Mouse (Mus musculus) midbrain, postnatal 0 days (tissue): ENCODE measurements around the gene Aox3. TPM values are rescaled to one million over a fixed set of nuclear protein-coding genes. Genes with fewer than 3 reads are reported as not detected.

Experiments used
- ATAC-seq: fragments of 200-750 bp; cut with Nextera tagmentation; 2 replicates; pipeline ENCODE4 v1.8.0; 2017; ENCODE audit warnings: moderate number of reproducible peaks, mild to moderate bottlenecking, moderate TSS enrichment, moderate library complexity; ENCODE audit not compliant: low FRiP score
- DNase-seq: peaks from one replicate; pipeline ENCODE4 v3.0.0-alpha.2; 2015; ENCODE audit warnings: low spot score
- H3K27ac ChIP-seq: fragments of 300-500 bp; sonication (generic); 2 replicates; pipeline ENCODE4 v1.5.1; 2014; ENCODE audit warnings: low read depth, mild to moderate bottlenecking, low read length, mixed read lengths
- H3K27me3 ChIP-seq: fragments of 300-500 bp; sonication (generic); 2 replicates; pipeline ENCODE4 v1.6.1; 2014; ENCODE audit warnings: low read length, control low read depth, mixed read lengths; ENCODE audit not compliant: insufficient read depth
- H3K36me3 ChIP-seq: fragments of 300-500 bp; sonication (generic); 2 replicates; pipeline ENCODE4 v1.6.1; 2014; ENCODE audit warnings: low read length, control low read depth, mixed read lengths; ENCODE audit not compliant: insufficient read depth
- H3K4me1 ChIP-seq: fragments of 300-500 bp; sonication (generic); 2 replicates; pipeline ENCODE4 v1.6.1; 2014; ENCODE audit warnings: mild to moderate bottlenecking, control low read depth, antibody characterized with exemption, low read length, mixed read lengths; ENCODE audit not compliant: insufficient read depth
- H3K4me2 ChIP-seq: fragments of 300-500 bp; sonication (generic); 2 replicates; pipeline ENCODE4 v1.6.1; 2014; ENCODE audit warnings: low read depth, mild to moderate bottlenecking, low read length, mixed read lengths; ENCODE audit not compliant: poor library complexity, severe bottlenecking
- H3K4me3 ChIP-seq: fragments of 300-500 bp; sonication (generic); 2 replicates; pipeline ENCODE4 v1.5.1; 2014; ENCODE audit warnings: low read depth, mild to moderate bottlenecking, low read length, moderate library complexity
- H3K9ac ChIP-seq: fragments of 300-500 bp; sonication (generic); replicated peaks from 2 replicates; pipeline ENCODE4 v1.6.1; 2014; ENCODE audit warnings: mild to moderate bottlenecking, low read length, moderate library complexity, mixed read lengths; ENCODE audit not compliant: poor library complexity, severe bottlenecking
- H3K9me3 ChIP-seq: fragments of 300-500 bp; sonication (generic); 2 replicates; pipeline ENCODE4 v1.6.1; 2016; ENCODE audit warnings: low read length, control low read depth
- CTCF ChIP-seq: IDR thresholded peaks from 2 replicates; pipeline ENCODE4 v1.5.1; 2016; ENCODE audit warnings: antibody characterized with exemption, mild to moderate bottlenecking
- WGBS: fragments of 180-500 bp; shearing (Covaris S2); extraction: QIAGEN DNeasy Blood & Tissue Kit; methylation state at CpG from one replicate; pipeline ENCODE4 v1.1.7; 2014; 5-methylcytosine and 5-hydroxymethylcytosine counted together
- polyA plus RNA-seq: library from polyadenylated mRNA; unstranded; fragments of >200 nt; fragmentation: Nextera tagmentation; extraction: Ambion mirVana; gene quantifications from 2 replicates; pipeline ENCODE4 v1.2.1, GENCODE M21; 2015
- total RNA-seq: library from RNA; depleted of rRNA; stranded (reverse); fragments of >200 nt; gene quantifications from 2 replicates; pipeline ENCODE4 v1.2.3, GENCODE M21; 2014

Gene Aox3
- total and polyA plus RNA-seq, 2 experiments from 2014 or later, result 0.12 TPM; not detected in 1

DNA sequence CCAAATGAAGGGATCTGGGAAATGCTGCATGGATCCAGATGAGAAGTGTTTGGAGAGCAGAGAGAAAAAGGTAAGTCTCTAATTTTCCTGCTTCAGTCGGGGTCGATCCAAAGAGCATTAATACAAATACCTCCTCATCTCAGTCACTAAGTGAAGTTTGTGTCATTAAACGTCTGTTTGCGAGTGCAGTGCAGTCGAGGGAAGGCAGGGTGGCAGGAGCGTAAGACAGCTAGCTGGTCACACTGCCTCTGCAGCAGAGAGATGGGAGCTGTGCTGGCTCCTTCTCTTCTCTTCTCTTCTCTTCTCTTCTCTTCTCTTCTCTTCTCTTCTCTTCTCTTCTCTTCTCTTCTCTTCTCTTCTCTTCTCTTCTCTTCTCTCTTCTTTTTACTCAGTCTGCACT lies 115.2 kb downstream of the Aox3 start:
- no peak for ATAC-seq
- Histone ChIP-seq H3K4me1 (no peaks in the 10 kb centered on the region), H3K27me3 (no peaks in the 10 kb centered on the region), H3K9ac (no peak overlapping the region), H3K4me2 (no peak overlapping the region), H3K9me3 (no peaks in the 10 kb centered on the region), H3K27ac (no peak overlapping the region), H3K36me3 (no peaks in the 10 kb centered on the region), H3K4me3 (no peak overlapping the region)
- DNase-seq, result no peak
- TF ChIP-seq CTCF, result no peak
- 81% methylated on average over 6 of the region's 6 CpGs for WGBS

DNA sequence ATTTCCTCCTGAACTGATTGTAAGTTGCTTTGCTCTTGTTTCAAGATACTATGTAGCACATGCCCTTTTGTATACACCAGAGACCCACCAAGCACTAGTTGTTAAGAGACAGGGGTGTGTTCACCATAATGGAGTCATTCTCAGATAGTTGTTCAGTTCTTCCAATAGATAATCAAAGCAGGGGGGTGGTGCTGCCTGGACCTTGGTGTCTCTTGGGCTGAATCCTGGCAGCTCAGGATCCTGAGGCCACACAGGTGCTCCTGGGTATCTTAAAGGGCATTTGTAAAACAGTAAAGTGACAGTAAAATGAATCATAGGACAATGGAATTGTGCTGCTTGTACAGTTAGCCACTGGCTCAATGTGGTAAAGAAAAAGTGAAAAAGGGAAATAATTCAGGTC lies 116.0 kb downstream of the Aox3 start:
- Histone ChIP-seq H3K9me3 (no peaks in the 10 kb centered on the region), H3K36me3 (no peaks in the 10 kb centered on the region), H3K27ac (no peak overlapping the region), H3K9ac (no peak overlapping the region), H3K27me3 (no peaks in the 10 kb centered on the region), H3K4me3 (no peak overlapping the region), H3K4me2 (no peak overlapping the region), H3K4me1 (no peaks in the 10 kb centered on the region)
- no peak for TF ChIP-seq CTCF
- ATAC-seq, result no peak
- DNase-seq, result no peak

DNA sequence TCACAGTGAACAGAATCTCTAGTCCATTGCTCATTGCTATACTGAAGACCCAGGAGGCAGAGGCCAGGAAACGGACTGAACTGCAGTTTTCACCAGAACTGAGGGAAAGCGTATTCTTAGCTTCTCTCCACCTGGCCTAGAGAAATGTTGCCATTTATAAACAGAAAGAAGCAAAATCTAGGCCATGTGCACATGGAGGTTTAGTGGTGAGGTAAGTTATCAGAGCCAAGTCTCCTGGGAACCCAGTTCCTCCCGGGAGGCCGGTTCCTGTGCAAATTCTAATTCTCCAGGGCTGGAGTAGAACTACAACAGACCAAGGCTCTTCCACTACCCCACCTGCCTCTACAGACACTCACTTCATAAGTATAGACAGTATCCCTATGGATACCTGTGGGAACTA lies 116.8 kb downstream of the Aox3 start:
- Histone ChIP-seq H3K27me3 (no peaks in the 10 kb centered on the region), H3K4me2 (no peak overlapping the region), H3K36me3 (no peaks in the 10 kb centered on the region), H3K9ac (no peak overlapping the region), H3K4me1 (no peaks in the 10 kb centered on the region), H3K4me3 (no peak overlapping the region), H3K9me3 (no peaks in the 10 kb centered on the region), H3K27ac (no peak overlapping the region)
- ATAC-seq, result no peak
- DNase-seq, result no peak
- WGBS, result 89% methylated on average over 4 of the region's 4 CpGs
- no peak for TF ChIP-seq CTCF

DNA sequence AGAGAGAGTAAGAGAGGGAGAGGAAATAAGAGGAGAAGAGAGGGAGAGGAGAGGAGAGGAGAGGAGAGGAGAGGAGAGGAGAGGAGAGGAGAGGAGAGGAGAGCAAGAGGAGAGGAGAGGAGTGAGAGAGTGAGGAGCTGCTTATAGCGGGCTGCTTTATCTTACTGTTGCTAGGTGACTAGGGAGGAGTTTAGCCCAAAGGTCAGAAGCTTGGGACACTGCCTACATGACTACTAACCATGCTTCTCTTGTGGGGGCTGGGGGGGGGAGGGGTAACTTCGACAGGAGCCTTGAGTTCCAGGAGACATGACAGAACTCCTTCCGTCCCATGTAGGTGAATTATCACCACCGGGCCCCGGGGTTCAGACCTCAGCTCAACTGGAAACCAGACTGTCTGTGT lies 117.6 kb downstream of the Aox3 start:
- H3K9ac ChIP-seq, result no peak overlapping the region
- H3K36me3 ChIP-seq, result no peaks in the 10 kb centered on the region
- H3K4me1 ChIP-seq, result no peaks in the 10 kb centered on the region
- H3K4me2 ChIP-seq, result no peak overlapping the region
- 61% methylated on average over 5 of the region's 5 CpGs for WGBS
- H3K27me3 ChIP-seq, result no peaks in the 10 kb centered on the region
- TF ChIP-seq CTCF, result no peak
- DNase-seq (no peak), ATAC-seq (no peak)
- no peaks in the 10 kb centered on the region for H3K9me3 ChIP-seq
- no peak overlapping the region for H3K4me3 ChIP-seq
- no peak overlapping the region for H3K27ac ChIP-seq

DNA sequence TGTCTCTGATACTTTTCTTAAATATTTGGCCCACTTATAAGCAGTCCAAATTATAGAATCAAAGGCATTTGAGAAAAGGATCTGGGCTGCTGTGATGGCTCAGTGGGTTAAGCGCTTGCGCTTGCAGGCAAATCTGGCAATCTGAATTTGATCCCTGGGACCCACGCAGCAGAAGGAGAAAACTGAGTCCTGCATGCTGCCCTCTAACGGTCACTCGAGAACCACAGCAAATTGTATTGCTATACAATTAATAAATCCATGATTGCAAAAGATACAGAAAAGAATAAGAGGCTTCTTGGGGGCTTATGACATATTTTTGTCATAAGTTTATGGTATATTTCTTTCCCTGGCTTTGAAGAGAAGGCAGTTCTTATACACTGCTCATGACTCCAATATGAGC lies 122.5 kb downstream of the Aox3 start:
- ATAC-seq (no peak), DNase-seq (no peak)
- Histone ChIP-seq H3K36me3 (no peaks in the 10 kb centered on the region), H3K4me2 (no peak overlapping the region), H3K9me3 (no peaks in the 10 kb centered on the region), H3K9ac (no peak overlapping the region), H3K4me3 (no peak overlapping the region), H3K4me1 (no peaks in the 10 kb centered on the region), H3K27me3 (no peaks in the 10 kb centered on the region), H3K27ac (no peak overlapping the region)
- 48% methylated on average over 5 of the region's 5 CpGs for WGBS
- TF ChIP-seq CTCF, result peak; percentile 47

DNA sequence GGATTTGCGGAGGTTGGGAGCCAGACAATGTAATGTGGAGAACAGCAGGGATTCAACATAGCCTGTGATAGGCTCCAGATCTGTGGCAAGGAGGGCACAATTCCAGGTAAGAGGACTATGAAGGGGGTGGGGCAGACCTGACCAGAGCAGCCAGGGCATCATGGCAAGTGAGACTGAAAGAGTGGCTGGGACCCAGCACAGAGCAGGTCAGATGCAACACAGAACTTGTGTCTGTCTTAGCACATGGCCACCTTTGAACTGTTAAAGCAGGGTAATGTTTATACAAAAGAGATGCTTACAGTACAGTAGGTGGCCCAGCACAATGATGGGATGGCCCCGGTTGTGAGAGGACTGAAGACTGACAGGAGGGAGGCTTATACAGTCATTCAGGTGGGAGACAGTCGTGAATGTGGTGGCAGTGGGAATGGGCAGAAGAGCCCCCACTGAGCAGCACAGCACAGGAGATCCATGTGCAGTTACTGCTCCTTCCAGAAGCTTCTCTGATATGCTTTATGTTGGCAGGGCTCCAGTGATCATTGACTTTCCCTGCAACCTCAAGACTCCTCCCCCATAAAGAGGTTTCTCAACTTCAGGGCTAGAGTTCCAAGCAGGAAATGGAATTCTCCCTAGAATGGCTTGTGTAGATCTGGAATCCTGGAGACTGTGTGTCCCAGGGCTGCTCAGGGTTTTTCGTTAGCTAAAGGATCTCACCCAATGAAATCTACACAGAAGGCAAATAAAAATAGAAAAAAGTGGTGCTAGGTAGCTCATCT lies 124.8 kb downstream of the Aox3 start:
- no peak overlapping the region for H3K4me3 ChIP-seq
- no peaks in the 10 kb centered on the region for H3K36me3 ChIP-seq
- no peaks in the 10 kb centered on the region for H3K9me3 ChIP-seq
- DNase-seq (no peak), ATAC-seq (0 out of 2 replicates have a peak, but pooled peaks have one; percentile 7)
- no peak overlapping the region for H3K4me2 ChIP-seq
- no peaks in the 10 kb centered on the region for H3K4me1 ChIP-seq
- H3K27me3 ChIP-seq, result no peaks in the 10 kb centered on the region
- 78% methylated on average over 4 of the region's 4 CpGs for WGBS
- H3K9ac ChIP-seq, result no peak overlapping the region
- no peak for TF ChIP-seq CTCF
- no peak overlapping the region for H3K27ac ChIP-seq
